Mouse (Mus musculus) C2C12 (cell line): ENCODE results near the gene Gm17555.

ENCODE experiments used
- CTCF ChIP-seq: IDR thresholded peaks from one replicate; pipeline ENCODE4 v1.5.1; 2011; ENCODE audit not compliant: control insufficient read depth, insufficient read depth, insufficient read length
- MAX ChIP-seq: IDR thresholded peaks from one replicate; pipeline ENCODE4 v1.6.1; 2011; ENCODE audit warnings: mild to moderate bottlenecking, control low read depth
- MYOD1 ChIP-seq: IDR thresholded peaks from one replicate; pipeline ENCODE4 v1.6.1; 2011; ENCODE audit warnings: low read depth; ENCODE audit not compliant: control insufficient read depth, insufficient read length
- USF1 ChIP-seq: IDR thresholded peaks from one replicate; pipeline ENCODE4 v1.6.1; 2011; ENCODE audit warnings: low read depth, mild to moderate bottlenecking, control low read depth, moderate library complexity

DNA sequence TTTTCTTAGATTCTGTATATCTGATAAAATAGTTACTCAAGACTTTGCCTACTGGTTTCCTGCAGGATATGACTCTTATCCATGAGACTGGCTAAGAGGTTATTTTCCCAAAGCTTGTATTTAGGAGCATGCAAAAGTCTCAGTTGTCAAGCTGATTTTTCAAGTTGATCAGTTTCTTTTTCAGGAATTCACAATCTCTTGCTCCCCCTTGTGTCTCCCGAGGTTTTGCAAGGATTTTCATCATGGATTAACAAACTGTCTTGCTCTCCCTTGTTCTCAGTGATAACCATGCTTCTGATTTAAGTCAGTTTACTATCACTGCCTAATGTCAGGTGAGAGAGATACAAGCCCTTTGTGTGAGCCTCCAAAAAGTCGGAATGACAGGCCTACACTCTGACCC, 30.5 kb downstream of the Gm17555 start:
- no peak for TF ChIP-seq CTCF
- TF ChIP-seq MAX = no peak
- TF ChIP-seq USF1 = no peak
- TF ChIP-seq MYOD1 = no peak
